Mouse (Mus musculus) embryo, embryonic 9.5 days (tissue): ENCODE results near the gene Nupl2.
A peak's percentile ranks its signal among the peaks of the same experiment; 100 is the strongest.

Source experiments
- DNase-seq: peaks from one replicate; pipeline ENCODE4 v3.0.0-alpha.2; 2017; ENCODE audit errors: extremely low spot score

Gene Nupl2

DNA sequence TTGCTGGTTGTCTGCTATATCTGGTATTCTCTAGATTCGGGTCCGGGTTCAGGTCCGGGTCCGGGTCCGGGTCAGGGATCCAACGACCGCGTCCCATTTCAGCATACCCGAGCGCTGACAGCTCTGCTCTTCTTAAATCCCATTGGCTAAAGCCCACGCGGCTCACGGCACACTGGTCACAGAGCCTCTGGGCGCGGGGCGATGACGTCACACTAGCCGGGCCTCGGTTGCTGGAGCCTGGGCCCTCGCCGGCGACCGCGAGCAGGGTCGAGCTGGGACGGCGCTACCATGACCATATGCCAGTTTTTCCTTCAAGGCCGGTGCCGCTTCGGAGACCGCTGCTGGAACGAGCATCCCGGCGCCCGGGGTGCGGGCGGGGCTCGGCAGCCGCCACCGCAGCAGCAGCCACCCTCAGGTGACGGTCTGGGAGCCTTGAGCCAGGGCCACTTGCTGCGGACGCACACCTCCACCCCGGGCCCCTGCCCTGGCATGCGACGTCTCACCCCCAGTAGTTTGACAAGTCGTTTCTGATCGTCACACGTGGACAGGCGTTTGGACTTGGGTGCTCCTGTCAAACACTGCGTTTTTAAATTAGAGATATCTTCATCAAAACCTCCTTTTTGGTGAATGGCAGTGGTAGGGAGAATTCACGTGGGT is at the start of gene Nupl2:
Gene Nupl2, plus strand, starts transcription at position 175 of the 657 bp plus-strand sequence.
- DNase-seq: peak; percentile 96

DNA sequence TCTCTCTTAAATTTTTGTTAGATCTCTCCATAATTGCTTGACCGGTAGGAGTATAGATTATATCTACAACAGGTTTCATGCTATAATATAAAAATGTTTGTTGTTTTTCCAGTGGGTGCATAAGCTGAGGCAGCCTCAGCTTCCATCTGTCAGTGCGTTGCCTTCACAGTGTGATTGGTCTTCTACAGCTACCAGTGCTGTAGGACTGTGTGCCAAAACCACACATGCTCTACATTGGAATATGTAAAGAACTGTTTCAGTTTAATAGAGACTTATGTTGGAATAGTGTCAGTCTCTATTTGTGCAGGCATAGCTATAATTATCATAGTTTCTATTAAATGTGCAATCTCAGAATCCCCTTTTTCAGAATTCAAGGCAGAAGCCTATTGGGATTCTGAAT is 42.5 kb upstream of the Nupl2 start:
- no peak for DNase-seq

DNA sequence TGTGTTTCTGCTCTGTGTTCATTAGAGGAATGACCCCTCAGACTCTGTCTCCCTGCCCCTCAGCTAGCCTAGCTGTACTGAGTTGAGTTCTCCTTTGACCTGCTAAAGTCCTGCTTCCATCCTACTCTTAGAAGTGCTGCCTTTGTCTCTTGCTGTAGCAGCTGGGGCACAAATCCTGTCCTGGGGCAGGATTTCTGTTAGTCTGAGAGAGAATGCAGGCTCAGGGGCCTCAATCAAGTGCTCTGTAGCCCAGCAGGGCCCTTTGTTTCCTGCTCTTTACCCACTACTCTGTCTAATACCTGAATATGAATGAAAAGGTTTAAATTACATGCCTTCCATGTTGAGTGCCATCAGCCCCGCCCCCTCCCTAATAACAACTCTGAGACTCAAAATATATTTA is 40.6 kb upstream of the Nupl2 start:
- DNase-seq: peak; percentile 20

DNA sequence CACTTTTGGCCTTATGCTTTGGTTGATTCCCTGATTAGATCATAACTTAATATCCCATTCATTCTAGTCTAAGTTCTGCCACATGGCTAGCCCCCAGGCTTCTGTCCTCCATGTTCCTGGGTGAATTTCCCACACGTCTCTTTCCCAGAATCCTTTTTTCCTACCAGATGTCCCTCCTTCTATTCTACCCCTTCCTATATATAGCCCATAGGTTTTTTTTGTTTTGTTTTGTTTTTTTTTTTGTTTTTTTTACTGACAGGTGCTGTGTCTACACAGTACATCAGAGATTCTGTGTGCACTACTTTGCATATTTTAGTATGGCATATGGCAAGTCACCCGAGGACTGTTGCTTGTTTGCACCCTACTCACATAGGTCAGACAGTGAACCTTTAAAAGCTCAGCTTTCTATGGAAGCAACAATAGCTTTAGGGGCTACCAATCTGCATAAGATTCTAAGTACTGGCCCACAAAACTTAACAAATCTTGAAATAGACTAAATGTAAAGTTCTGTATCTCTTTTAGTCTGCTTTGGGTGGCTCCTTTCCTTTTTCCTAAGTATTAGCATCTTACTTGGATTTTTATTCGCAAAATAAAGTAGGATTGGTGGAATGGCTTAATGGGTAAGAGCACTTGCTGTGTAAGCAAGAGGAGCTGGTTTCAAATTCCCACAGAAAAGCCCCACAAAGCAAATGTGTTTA is 40.0 kb upstream of the Nupl2 start:
- peak; percentile 5 for DNase-seq

DNA sequence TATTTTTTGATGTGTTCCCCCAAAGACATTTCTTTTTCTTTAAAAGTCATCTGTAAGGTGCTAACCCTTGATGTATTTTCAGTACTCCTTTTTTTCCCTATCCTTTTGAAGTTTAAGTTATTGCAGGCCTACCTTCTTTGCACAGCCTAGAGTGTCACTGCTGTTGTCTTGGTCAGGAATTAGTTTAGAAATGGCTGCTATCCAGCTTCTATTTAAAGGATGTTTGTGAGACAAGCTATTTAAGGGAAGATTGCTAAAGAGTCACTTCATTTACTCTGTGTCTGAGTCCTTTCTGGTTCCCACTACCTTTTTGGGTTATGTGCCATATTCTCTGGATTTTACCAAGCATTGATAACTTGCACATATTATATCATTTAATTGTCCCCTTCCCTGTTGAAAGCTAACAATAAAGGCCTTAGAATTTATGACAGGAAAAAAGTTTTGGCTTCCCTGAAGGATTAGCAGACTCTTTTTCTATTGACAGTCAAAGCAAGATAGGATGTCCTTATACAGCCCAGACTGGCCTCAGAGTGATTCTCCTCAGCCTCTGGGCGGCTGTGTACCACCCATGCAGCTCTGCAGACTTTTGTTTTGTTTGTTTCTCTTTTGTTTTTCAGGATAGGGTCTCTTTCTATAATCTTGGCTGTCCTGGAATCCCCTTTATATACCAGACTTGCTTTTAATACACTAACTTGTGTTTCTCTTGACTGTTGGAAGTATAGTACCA is 38.7 kb upstream of the Nupl2 start:
- no peak for DNase-seq

DNA sequence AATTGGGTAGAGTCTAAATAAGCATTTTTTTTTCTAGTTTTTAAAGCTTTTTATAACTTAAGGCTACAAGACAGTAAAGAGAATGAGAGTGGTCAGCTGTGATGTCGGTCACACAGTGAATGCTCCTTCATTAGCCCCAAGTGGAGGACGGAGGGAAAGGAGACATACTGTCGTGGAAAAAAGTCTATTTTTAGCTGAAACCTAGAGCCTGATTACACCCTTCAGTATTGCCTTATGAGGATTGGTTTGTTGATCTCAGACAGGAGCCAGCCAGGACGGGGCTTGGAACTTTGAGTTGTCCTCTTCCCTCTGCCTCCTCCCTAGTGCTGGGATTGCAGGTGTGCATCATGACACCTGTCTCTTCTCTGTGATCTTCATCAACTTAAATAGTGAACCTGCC is 37.8 kb upstream of the Nupl2 start:
- DNase-seq: no peak

DNA sequence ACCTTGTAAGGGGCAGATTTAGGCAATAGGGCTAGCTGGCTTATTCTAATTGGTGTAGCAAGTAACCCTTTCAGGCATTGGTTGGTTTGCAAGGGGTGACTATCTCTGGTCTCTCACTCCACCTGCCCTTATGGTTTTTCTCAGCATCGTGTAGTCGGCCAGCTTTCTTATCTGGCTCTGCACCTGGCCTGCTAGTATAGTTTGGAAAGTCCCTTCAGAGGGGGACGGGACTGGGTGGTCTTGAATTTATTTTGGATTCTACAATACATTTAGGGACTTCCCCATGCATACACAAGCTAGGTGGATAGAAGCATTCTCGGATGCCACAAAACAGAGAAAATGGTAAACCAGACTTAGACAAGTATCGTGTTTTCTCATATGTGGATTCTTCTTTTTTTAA is 17.8 kb upstream of the Nupl2 start:
- no peak for DNase-seq

DNA sequence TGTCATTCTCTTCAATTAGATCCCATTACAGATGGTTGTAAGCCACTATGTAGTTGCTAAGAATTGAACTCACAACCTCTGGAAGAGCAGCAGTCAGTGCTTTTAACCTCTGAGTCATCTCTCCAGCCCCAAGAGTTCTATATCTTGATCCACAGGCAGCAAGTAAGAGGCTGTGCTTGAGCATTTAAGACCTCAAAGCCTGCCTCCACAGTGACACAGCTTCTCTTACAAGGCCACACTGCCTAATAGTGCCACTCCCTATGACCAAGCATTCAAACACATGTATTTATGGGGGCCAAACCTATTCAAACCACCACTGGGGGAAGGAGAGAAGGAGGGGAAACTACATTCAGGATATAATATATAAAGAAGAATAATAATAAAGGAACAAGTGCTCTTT is 12.6 kb upstream of the Nupl2 start:
- DNase-seq: no peak

DNA sequence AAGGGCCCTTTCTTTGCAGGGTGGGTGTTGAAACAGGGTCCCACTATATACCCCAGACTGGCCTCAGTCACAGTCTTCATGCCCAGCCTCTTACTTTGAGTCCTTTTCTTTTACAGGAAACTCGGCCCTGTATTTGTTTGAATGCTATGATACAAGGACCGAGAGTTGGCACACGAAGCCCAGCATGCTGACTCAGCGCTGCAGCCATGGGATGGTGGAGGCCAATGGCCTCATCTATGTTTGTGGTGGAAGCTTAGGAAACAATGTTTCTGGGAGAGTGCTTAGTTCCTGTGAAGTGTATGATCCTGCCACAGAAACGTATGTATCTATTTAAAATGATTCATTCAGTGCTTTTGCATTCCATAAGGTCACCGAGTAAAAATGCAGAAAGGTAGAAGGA is 8.0 kb upstream of the Nupl2 start:
- no peak for DNase-seq

DNA sequence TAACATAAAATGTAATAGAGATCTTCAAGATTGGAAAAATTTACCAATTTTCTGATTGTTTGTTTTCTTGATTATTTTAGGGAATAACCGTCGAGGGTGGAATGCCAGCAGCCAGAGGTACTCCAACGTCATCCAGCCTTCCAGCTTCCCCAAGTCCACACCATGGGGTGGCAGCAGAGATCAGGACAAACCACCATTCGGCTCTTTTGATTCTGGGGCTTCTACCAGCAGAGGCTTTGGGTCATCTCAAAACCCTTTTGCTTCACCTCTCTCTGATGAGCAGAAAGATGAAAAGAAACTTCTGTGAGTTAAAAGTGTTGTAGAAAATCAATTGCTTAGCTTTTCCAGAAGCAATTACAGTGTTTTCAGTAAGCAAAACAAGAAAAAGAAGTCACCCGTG is 2.5 kb downstream of the Nupl2 start:
- DNase-seq: peak; percentile 2

DNA sequence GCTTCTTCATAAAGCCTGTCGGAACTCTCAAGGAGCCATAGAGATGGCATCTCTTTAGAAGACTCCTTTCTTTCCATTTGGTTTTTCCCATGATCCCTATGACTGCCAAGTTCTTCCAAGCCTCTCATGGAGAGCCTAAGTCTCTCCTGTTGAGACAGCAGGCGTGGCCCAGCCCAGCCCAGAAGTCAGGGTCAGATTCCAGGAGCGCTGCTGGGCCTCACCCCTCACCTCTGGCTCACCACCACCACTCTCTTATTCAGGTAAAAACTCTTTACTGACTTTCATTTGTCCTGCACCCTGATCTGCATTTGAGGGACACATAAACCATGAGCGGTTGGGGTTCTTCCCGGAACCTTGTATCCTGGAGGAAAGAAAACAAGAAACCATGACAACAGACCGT is 5.1 kb downstream of the Nupl2 start:
- no peak for DNase-seq

DNA sequence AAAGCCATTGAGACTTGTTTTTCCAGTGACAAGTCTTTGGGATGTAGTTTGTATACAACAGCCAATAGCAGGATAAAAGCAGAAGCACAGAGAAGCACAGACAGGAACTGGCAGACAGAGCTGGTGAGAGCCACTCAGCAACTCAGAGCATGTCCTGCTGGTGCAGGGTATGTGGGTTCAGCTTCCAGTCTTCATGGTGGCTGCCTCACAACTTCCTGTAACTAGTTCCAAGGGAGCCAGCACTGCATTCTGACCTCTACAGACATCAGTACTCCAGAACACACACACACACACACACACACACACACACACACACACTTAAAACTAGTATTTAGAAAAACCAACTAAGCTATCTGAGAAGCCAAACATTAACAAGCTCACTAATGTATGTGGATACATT is 7.3 kb downstream of the Nupl2 start:
- DNase-seq: no peak

DNA sequence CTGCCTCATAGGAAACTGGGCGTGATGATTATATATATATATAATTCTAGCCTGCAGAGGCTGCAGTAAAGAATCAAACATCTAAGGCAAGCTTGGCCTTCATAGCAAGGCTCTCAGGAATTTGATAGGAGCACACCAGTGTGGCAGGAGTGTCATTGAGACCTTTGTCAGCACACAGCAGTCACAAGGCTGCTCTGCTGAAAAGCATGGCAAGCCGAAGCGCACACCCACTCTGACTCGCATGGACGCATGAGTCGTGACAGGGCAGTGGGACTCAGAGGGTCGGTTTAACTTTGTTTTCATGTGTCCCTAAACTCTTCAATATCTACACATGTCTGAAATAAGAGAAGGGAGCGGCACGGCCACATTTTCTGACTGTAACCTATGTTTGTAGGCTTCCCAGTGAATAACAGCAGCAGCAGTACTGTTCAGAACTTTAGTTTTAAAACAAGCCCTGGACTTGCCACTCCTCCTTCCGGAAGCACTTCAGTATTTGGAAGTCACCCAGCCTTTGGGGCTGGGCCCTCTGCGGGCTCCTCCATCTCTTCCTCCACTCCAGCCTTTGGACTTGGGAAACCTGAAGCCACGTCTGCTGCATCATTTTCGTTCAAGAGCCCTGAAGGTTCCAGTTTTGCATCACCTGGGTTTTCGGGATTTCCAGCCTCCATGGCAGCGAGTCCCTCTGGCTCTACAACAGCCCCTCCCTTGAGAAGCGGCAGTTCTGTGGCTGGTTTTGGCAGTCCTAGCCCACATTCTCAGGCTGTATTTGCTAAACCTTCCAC is 16.9 kb downstream of the Nupl2 start:
- no peak for DNase-seq

DNA sequence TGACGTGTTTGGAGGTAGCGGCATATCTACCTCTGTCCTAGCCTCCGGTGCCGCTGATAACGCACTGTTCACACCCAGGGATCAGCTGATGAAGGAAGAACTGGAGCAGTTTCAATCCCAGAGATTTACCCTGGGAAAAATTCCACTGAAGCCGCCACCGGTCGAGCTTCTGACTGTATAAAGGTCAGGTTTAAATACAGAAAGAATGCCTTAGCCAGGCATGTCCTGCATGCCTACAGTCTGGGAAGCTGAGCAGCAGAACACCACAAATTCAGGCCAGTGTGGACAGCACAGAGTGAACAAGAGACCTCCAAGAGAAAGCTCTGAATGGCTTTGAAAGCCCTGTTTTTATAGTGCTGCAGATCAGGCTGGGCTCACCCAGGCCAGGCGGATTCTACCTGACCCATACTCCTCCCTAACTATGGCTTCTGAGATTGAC is 17.6 kb downstream of the Nupl2 start:
- no peak for DNase-seq

DNA sequence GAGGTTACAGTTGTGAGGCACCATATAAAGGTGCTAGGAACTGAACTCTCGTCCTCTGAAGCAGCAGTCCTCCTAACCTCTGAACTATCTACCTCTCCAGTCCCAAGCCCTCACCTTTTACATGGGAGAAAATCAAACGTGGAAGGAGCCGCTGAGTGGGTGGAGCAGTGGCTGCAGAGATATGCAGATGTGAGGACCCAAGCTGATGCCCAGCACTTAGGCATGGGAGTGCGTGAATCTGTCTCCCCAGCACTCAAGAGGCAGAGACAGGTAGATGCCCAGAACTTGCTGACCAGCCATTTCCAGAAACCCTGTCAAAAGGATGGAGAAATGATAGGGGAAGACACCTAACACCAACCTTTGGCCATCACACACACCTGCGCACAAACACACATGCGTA is 18.3 kb downstream of the Nupl2 start:
- no peak for DNase-seq

DNA sequence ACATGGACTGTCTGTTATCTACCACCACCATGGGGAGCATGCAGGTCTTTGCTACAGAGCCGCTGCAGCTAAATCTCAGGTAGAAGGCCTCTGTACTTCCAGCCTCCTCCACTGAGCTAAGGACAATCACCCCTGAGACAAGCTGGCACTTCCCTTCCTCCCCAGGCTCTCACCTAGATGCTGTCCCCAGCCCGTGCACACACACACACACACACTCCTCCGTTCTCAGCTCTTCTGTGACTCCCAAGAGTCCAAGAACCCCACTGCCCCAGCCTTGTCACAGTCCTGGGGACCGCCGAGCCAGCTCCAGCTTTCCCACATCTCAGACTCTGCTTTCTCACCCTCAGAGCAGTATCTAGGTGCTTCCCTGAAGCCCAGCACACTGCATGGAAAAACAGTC is 19.2 kb downstream of the Nupl2 start:
- no peak for DNase-seq

DNA sequence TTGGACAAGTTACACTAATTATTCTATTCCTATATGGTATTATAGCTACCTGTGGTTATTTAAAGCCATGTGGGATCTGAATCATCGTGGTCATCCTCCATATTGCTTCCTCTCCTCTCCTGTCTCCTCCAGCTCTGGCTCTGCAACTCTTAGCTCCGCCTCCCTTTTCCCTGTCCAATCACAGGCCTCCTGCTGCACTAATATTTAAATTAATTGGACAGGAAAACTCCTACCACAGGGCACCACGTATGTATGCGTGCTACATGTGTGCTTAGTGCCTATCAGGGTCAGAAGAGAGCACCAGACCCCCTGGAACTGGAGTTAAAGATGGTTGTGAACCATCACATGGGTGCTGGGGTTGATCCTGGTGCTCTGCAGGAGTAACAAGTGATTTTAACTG is 23.7 kb downstream of the Nupl2 start:
- DNase-seq: no peak

DNA sequence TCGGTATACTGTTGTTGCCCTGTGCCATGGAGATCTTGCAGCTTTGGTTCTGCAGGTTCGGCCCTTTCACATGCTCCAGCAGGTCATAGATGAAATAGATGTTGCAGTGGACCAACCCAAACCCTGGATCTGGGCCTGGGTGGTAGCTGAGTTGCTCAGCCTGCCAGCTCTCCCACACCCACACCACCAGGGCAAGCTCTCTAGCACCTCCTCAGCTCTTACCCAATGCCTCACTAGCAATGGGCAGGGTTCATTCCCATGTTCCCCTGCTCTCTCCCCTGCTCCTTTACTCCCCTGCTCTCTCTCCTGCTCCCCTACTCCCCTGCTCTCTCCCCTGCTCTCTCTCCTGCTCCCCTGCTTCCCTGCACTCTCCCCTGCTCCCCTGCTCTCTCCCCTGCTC is 27.1 kb downstream of the Nupl2 start:
- no peak for DNase-seq

DNA sequence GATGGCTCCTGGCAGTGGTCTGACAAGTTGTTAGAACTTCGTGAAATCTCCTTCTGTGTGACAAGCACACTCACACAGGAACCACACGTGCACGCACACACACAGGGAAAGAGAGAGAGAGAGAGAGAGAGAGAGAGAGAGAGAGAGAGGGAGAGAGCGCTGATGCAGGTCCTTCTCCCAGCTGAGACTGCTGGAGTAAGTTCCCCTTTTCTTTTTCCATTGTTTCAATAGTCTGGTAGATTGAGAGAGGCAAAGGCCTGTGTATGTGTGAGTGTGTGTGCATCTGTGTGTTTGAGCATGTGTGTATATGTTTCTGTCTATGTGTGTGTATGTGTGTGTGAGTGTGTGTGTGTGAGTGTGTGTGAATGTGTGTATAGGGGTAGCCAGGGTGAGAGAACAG is 36.2 kb downstream of the Nupl2 start:
- no peak for DNase-seq

DNA sequence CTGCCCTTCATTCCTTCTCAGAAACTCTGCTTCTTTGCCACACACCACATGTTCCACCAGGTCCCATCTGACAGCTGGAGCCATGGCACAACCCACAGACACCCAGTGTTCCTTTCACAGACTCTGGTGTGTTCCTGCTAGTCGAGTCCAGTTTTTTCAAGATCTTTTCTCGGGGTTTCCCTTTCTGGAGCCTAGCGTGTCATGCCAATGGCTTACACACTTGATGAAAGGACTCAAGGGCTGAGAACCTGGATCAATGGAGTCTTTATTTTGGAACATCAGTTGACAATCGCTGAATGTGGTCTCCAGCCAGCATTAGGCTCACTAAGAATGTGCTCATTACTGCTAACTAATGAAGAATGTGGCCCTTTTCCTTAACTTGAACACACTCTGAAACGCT is 37.7 kb downstream of the Nupl2 start:
- no peak for DNase-seq

DNA sequence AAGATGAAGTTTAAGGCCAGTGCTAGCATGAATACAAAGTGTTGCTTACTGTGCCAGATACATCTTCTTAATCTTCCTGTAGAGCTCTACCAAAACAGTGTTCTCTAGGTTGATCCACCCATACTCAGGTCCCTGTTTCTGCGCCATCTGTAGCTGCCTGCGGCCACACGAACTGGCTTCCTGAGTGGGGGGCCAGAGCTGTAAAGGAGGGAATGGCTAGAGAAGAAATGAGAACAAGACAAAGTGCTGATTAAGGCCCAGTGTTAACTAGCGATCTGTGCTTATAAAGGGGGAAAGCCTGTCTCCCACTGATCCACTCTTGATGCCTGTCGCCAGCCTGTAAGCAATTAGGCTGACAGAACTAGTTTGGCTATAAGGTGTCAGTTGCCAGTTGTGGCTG is 38.5 kb downstream of the Nupl2 start:
- no peak for DNase-seq

DNA sequence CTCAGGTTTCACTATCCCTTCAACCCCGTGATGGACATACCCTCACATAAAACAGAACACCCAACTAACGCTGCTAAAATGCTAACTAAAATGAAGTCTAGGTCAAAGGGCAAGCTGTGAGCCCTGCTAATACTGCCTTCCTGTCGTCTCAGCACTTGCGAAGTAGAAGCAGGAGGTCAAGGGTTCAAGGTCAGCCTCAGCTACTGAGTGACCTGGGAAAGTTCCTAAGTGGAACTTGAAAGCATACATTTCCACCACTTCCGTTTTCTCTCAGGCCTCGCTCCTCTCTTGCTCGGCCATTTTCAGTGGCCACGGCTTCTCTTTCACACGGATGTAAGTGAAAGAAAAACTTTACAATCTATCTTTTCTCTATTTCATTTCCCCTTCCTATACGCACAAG is 43.2 kb downstream of the Nupl2 start:
- DNase-seq: no peak
